Mouse (Mus musculus): ENCODE data around the gene Impg2.

DNA sequence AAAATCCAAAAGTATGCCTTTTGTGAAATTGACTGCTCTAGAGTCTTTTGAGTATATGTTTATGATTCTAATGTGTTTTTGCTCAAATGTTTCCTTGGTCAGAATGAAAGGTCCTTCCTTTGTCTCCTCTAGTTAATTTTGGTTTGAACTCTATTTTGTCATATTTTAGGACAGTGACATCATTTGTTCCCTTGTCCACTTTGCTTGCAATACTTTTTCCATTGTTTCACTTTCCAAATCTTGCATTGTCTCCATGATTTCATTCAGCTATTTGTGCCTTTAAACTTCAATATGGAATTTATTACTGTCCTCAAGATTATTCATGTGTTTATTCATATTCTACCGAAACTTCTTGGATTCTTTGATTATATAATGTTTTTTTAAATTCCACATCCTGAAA is 79.8 kb downstream of the Impg2 start:
- TF ChIP-seq CTCF (IDR thresholded peaks at IDR 0.05; ENCODE audit: low read depth), result no peak
- TF ChIP-seq EP300 (IDR thresholded peaks at IDR 0.05; ENCODE audit: low read depth), result no peak

Data from liver, postnatal 0 days (tissue).